Mouse (Mus musculus): ENCODE measurements around the gene Mrpl4.
"Not testable (repeated sequence)": the region's sequence is repeated elsewhere in the genome, so short reads cannot be mapped to it uniquely, and the experiment has no call there.

Mrpl4 gene

DNA sequence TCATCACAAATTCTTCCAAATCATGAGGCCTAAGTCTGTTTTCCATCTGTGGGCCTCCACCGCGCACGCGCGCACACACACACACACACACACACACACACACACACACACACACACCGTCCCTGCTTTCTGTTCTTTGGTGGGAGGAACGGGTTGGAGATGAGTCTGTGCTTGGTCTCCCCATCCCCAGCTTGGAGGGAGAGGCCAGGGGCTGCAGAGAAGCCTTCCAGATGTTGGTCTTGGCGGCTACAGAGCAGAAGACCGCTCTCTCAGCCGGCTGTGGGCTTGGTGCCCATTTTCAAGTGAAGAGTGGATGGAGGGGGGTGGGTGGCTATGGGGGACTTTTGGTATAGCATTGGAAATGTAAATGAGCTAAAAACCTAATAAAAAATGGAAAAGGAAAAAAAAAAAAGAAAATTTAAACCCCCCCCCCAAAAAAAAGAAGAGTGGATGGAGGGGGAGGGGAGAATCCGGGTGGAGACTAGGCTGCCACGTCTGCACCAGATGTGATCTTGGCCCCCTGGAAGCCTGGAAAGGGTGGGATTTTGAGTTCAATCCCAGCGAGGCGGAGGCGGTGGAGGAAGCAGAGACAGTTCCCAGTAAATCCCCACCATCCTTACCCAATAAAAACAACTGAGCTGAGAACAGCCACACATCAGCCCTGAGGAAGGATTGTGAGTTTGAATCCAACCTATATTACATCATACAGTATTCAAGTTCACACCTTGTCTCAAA lies 15.4 kb upstream of the Mrpl4 start:
- DNase-seq = no peak

DNA sequence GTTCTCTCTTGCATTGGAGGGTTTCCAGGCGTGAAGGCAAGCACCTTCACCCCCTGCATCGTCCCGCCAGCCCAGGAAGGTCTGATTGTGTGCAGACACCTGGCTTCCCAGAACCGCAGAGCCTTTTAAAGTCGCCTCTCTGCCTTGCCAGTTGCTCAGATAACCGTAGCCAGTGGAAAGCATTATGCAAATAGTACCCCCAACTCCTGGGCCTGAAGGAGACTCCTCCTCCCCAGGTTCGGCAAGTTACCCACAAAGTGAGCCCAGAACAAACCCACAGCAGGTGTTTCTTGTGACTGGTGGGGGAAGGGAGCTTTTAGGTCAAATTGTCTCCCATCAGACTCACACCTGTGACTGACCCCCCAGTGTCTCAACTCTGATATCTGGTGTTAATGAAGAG lies 14.6 kb upstream of the Mrpl4 start:
- DNase-seq = peak; percentile 44

DNA sequence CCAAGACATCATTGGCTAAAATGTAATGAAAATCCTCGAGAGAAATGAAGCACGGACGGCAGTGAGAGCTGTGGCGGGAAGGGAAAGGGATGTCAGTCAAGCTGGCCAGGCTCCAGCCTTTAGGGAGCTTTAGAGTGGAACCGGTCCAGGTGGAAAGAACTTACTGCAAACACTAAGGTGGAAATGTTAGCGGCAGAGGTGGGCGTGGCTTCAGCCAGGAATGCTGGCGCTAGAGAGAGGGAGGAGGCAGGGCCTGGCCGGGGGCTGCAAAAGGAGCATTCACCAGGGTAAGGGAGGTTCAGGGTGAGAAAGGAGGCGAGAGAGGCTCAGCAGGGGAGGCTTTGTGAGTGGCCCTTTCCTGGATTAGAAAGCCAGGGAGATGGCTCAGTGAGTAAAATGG lies 11.7 kb upstream of the Mrpl4 start:
- peak; percentile 31 for DNase-seq

DNA sequence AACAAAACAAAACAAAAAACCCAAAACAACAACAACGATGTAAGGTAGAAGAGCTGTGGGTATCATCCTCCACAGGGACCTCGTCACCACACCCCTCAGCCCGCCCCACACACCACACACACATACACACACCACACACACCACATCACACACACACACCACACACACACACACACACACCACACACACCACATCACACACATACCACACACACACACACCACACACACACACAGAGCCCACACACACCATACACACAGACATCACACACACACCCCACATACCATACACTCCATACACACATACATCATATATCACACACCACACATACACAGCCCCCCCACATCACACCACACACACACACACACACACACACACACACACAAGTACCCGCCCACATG lies 11.0 kb upstream of the Mrpl4 start:
- no peak for DNase-seq

DNA sequence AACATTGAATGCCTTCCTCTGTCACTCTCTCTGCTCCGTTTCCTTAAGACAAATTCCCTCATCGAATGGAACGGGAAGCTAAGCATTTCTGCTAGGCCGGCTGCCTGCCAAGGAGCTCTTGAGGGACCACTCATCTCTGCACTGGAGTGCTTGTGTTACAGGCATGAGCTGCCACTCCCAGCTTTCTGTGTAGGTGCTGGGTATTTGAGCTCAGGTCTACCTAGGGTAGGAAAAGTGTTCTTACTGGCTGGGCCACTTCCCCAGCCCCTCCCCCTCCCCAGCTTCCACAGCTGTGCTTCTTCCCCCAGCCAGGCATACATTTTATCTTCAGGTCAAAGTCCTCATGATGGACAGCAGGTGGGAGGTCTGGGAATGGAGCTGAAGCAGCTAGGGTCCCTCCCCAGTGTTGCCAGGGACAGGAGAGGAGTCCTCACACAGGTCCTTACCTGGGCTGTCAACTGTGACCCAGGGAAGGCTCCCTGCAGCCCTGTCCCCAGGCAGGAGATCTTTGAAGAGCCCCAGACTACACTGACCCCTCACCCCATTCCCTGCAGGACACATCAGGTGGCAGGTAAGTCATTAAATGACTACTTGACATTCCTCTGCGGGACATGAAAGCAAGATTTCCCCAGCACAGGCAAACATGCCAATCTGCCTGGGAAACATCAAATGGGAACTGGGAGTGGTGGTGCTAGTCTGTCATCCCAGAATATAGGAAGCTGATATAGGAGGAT lies 9.2 kb upstream of the Mrpl4 start:
- no peak for DNase-seq

DNA sequence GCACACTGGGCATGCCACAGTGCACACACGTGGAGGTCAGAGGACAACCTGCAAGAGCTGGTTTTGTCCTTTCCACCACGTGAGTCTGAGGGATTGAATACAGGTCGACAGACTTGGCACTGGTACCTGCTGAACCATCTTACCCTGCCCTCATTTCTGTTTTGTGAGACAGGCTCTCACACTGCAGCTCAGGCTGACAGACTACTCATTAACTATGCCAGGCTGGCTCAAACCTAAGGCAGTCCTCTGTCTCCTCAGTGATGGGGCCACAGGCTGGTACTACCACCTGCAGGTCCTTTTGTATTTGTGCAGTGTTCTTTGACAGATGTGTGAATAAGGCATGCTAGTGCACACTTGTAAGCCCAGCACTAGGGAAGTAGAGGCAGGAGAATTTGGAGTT lies 7.5 kb upstream of the Mrpl4 start:
- no peak for DNase-seq

DNA sequence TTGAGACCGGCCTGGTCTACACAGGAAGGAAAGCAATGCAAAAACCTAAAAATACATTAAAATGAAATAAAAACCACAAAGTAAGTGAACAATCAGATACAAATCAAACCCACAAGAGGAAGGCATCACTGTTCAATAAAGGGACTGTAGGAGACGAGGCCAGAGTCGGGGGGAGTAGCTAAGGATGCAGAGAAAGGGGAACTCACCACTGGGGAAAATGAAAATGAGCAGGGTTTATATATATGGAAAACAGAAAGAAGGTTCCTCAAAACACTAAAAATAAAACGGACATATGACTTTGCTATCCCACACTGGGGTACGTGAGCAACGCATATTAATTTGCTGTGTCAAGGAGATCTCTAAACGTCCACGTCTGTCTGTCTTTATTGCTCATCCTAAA lies 5.5 kb upstream of the Mrpl4 start:
- DNase-seq = no peak

DNA sequence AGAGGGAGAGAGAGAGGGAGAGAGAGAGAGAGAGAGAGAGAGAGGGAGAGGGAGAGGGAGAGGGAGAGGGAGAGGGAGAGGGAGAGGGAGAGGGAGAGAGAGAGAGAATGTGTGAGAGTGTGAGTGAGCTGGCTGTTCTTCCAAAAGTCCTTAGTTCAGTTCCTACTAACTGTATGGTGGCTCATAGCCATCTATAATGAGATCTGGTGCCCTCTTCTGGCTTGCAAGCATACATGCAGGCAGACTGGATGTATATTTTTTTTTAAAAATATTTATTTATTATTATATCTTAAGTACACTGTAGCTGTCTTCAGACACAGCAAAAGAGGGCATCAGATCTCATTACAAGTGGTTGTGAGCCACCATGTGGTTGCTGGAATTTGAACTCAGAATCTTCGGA lies 4.2 kb upstream of the Mrpl4 start:
- DNase-seq = peak; percentile 28

DNA sequence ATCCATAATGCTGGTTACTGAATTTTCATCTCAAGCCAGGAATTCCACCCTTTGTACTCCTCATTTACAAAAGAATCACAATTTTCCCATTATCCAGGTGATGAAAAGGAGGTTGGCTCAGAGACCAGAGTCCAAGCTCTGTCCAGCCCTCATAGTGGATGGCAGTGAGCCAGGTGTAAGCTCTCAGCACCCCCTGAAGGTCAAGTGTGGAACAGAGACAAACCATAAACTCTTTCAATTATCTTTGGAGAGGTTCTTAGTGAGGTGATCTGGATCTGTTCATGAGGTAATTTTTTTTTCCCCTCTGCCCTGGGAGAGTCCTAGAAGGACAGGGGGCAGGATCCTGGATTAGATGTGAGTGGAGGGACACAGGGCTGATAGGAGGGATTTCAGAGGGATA lies 1.7 kb upstream of the Mrpl4 start:
- DNase-seq = no peak

DNA sequence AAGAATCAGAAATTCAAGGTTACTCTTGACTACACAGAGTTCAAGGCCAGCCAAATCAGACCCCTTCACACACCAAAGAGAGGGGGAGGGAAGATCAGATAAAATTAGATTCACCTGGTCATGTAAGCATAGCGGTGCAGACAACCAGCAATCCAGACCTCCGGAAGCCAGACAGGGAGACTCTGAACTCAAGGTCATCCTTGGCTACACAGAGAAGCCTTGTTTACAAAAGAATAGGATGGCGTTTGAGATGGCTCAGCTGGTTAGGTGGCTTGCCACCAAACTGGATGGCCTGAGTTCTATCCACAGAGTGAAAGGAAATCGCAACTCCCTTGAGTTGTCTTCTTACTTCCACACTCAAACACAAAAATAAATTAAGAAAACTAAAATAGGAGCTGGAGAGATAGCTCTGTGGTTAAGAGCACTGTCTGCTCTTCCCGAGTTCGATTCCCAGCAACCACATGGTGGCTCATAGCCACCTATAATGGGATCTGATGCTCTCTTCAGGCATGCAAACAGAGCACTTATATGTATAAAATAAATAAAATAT lies 812 bp upstream of the Mrpl4 start:
- DNase-seq = no peak

DNA sequence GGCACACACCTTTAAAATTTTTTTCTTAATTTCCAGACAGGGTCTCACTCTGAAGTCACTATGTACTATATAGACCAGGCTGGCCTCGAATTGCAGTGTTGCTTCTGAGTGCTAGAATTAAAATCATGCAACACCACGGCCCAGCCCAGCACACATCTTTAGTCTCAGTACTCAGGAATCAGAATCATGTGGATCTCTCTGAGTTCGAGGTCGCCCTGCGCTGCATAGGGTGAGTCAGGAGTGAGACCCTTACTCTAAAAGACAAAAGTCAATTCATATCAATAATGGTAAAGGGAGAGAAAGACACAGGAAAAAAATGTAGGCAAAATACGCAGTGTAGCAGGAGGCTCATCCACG lies 290 bp upstream of the Mrpl4 start:
- DNase-seq = no peak

DNA sequence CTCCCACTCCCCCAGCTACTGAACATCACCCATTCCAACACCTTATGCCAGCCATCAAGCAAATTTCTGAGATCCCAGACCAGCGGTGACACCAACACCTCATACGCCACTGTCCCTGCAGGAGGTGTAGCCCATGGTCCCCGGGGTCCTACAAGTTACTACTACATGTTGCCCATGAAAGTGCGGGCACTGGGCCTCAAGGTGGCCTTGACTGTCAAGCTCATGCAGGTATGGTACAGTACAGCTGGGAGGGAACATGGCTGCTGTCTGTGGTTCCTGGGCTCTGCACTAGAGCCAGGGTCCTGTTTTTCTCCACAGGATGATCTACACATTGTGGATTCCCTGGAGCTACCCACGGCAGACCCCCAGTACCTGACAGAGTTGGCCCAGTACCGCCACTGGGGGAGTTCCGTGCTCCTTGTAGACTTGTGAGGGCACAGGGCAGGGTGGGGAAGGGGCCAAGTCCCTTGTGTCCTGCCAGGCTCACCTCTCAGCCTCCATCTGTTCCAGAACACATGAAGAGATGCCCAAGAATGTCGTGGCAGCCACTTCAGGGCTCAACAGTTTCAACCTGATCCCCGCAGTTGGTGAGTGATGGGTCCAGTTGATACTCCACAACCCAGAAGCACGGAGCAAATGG lies 4.9 kb downstream of the Mrpl4 start:
- no peak for DNase-seq

DNA sequence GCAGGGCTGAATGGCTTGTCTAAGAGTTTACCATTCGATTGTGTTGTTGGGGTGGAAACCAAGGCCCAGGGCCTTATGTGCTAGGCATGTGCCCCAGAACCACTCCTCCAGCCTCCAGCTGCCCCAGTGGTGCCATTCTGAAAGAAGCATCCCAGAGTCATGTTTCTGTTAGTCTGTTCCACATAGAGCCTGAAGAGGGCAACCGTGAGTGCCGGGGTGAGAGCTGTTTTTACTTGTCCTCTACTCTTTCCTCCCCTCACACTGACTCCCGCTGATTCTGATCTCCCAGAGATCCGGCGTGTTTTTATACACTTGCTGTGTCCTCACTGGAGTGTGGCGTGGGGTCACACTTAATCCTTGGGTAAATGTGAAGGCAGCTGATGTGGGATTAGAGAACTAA lies 5.5 kb downstream of the Mrpl4 start:
- no peak for DNase-seq

DNA sequence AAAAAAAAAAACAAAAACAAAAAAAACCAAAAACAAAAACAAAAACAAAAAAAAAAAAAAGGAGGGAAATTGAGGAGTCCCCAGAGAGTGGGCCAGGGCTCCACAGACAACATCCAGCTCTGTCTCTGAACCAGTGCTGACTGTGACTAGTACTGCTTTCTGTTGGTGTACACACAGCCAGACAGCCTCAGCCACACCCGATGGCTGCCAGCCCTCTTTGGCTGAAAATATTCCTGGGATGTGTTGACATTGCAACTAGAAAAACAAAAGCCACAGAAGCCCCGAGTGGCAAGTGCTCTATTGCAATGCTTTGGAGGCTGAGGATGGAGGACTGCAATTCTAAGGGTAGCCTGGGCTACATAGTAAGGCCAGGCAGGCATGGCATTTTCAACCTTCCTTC lies 7.8 kb downstream of the Mrpl4 start:
- DNase-seq = no peak

DNA sequence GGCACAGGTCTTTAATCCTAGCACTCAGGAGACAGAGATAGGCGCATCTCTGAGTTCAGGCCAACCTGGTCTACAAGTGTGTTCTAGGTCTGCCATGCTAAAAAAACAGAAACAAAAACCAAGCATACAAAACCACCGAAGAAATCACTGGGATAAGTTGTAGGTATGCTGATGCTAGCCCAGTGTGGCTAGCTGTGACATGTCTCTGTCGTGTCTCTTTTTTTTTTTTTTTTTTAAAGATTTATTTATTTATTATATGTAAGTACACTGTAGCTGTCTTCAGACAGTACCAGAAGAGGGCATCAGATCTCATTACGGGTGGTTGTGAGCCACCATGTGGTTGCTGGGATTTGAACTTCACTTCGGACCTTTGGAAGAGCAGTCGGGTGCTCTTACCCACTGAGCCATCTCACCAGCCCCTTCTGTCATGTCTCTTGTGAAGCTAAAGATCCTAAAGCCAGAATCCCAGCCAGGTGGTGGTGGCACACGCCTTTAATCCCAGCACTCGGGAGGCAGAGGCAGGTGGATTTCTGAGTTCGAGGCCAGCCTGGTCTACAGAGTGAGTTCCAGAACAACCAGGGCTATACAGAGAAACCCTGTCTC lies 8.5 kb downstream of the Mrpl4 start:
- not testable (repeated sequence) for DNase-seq

DNA sequence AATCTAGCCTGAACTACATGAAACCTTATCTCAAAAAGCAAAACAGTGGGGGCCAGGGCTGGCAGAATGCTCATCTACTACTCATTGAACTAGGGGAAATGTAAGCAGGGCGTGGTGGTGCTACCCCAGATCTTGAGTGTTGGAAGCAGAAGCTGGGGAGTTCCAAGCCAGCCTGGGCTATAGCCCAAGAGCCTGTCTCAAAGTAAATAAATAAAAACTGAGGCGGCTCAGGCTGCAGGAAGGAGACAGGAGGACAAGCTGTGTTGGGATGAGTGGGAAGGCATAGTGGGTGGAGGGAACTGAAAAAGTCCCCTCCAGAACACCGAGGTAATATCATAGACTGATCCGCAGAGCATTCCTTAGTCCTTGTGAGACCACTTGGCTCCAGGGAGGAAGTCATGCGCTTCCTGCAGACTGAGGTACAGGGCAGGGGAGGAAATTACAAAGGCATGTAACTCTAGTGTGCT lies 9.3 kb downstream of the Mrpl4 start:
- DNase-seq = no peak

DNA sequence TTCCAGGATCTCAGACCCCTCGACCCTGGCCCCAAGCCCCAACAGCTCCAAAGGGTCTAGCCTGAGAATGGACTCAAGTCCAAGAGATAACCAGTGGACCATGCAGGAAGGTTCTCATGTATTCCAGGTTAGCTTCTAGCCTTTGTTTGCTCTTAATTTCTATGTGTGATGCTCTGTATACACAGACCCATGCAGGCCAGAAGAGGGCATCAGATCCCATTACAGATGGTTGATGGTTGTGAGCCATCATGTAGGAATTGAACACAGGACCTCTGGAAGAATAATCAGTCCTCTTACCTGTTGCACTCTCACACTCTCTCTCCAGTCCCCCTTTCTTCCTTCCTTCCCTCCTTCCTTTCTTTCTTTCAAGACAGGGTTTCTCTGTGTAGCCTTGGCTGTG lies 9.8 kb downstream of the Mrpl4 start:
- no peak for DNase-seq

DNA sequence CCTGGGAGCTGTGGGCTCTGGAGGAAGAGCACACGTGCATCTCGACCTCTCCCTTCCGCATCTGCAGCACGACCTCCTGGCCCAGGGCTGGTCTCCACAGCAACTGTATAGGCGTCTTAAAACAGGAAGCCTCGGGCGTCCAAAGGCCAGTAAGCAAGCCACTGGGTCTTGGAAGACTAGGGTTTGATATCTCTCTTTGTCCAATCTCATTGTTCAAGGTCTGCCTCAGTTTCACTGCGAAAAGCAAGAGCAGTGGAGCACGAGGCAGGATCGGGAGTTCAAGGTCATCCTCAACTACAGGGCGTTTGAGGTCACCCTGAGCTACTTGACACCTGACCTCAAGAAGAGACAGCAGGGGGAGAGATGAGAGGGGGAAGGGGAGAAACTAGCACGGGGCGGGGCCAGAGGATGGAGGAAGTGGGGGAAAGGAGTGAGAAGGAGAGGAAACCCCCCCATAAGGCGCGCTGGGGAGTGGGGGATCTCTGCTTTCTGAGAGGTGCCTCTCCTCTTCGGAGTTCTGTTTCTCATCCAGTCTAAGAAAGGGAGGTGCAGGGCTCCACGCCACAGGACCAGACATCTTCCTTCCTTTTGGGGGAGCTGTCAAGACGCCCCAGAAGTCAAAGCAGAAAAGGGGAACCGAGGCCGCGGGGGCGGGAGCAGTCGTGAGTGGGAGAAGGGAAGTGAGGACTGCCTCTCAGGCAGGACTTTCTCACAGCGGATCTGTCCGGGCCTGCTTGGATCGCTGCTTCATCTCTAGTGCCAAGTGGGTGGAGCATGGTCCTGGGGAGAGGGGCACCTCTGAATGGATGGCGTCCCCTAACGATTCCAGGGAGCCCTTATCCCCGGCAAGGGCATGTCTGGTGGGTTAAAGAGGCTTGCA lies 12.4 kb downstream of the Mrpl4 start:
- DNase-seq = peak; percentile 79

DNA sequence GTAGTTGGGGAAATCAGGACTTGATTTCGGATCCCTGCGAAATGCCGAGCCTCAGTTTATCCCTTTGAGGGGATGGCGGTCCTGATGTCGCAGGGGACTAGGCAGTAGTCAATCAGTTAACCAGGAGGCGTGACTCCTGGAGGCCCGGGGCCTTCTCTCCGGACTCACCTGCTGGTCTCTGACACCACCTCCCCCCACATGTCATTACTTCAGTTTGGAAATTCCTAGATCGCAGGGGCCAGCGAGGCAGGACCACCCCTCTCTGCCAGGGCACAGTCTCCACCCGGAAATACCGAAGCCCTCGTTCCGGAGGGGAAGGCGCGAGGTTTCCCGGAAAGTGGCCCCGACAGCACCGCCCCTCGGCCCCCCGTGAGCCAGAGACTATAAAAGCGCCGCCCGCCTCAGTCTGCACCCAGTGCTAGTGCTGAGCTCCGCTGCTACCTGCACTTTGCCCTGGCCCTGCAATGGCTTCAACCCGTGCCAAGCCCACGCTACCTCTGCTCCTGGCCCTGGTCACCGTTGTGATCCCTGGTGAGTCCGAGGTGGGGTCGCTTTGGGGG lies 13.1 kb downstream of the Mrpl4 start, which contains the start of gene Icam1:
TSS of gene Icam1 (plus strand) at position 415 of the 560 bp plus-strand sequence.
- DNase-seq = peak; percentile 90

DNA sequence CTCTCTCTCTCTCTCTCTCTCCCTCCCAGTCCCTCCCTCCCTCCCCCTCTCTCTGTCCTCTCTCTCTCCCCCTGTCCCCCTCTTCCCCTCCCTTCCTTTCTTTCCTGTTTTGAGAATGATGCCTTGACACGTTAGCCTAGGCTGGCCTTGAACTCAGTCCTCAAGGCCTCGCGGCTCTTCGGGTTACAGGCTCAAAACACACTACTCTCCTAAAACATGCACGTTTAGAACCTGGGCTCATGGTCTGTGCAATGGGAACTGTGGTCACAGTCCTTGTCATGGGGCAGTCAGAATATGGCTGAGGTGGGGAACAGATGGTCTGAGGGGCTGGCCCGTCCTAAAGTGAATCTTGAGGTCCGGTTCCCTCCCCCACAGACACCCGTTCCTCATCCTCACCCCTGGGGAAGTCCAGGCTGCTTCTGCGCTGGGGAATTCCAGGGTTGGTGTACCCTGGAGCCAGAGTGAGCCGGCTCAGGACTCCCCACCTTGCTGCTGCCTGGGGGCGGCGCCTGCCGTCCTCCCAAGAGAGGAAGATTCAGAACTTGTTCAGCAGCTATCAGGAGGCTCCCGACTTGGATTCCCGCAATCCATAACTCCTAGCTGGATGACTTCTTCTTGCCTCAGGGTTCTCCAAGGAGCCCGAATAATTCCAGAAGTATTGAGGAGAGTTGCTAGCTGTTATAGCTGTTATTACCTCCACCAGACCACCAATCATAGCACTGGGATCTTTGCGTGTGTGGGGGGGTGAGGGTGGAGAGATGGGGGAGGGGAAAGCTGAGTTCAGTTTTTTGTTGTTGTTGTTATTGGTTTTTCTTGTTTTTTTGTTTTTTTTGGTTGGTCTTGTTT lies 14.0 kb downstream of the Mrpl4 start:
- peak; percentile 41 for DNase-seq

DNA sequence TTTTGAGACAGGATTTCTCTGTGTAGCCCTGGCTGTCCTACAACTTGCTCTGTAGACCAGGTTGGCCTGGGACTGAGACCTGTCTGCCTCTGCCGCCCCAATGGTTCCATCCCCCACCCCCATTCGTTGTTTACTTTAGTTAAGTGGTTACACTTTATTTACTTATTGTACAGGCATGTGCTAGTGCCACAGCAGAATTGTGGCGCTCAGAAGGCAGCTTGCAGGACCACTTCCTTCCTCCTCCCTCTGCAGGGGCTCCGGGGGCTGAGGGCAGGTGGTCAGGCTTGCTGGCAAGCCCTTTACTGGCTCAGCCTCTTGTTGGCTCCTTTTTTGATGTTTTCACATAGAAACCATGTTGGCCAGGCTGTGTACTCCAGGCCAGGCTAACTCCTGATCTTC lies 14.6 kb downstream of the Mrpl4 start:
- peak; percentile 49 for DNase-seq

Measured in thymus, postnatal 14 days (tissue).